Mouse (Mus musculus) embryonic facial prominence, embryonic 12.5 days (tissue): Measurements from ENCODE around the gene Pja2. TPM values are rescaled to one million over a fixed set of nuclear protein-coding genes. Genes with fewer than 3 reads are reported as not detected.
"Not testable (repeated sequence)": the region's sequence is repeated elsewhere in the genome, so short reads cannot be mapped to it uniquely, and the experiment has no call there.

Source experiments
- ATAC-seq: fragments of 200-750 bp; cut with Nextera tagmentation; 2 replicates; pipeline ENCODE4 v1.8.0; 2017; ENCODE audit not compliant: insufficient number of reproducible peaks, insufficient read depth, low FRiP score, low TSS enrichment
- H3K27ac ChIP-seq: fragments of 300-500 bp; sonication (generic); 2 replicates; pipeline ENCODE4 v1.5.1; 2016; ENCODE audit warnings: mild to moderate bottlenecking
- H3K27me3 ChIP-seq: fragments of 300-500 bp; sonication (generic); 2 replicates; pipeline ENCODE4 v1.6.1; 2016; ENCODE audit warnings: mild to moderate bottlenecking, moderate library complexity
- H3K36me3 ChIP-seq: fragments of 300-500 bp; sonication (generic); 2 replicates; pipeline ENCODE4 v1.6.1; 2016; ENCODE audit warnings: mild to moderate bottlenecking
- H3K4me1 ChIP-seq: fragments of 300-500 bp; sonication (generic); 2 replicates; pipeline ENCODE4 v1.6.1; 2016
- H3K4me2 ChIP-seq: fragments of 300-500 bp; sonication (generic); replicated peaks from 2 replicates; pipeline ENCODE4 v1.6.1; 2016; ENCODE audit warnings: mild to moderate bottlenecking, moderate library complexity
- H3K4me3 ChIP-seq: fragments of 300-500 bp; sonication (generic); 2 replicates; pipeline ENCODE4 v1.5.1; 2016; ENCODE audit warnings: mild to moderate bottlenecking
- H3K9ac ChIP-seq: fragments of 300-500 bp; sonication (generic); 2 replicates; pipeline ENCODE4 v1.6.1; 2016; ENCODE audit warnings: mild to moderate bottlenecking, moderate library complexity
- H3K9me3 ChIP-seq: fragments of 300-500 bp; sonication (generic); 2 replicates; pipeline ENCODE4 v1.6.1; 2016; ENCODE audit warnings: mild to moderate bottlenecking, moderate library complexity
- WGBS: fragments of 180-500 bp; shearing (Covaris S2); methylation state at CpG from one replicate; pipeline ENCODE4 v1.1.7; 2016; 5-methylcytosine and 5-hydroxymethylcytosine counted together
- polyA plus RNA-seq: library from polyadenylated mRNA; unstranded; fragments of >200 nt; fragmentation: Nextera tagmentation; extraction: Ambion mirVana; gene quantifications from 2 replicates; pipeline ENCODE4 v1.2.1, GENCODE M21; 2016

Gene Pja2
- polyA plus RNA-seq, 1 experiment from 2014 or later, result 72.3 TPM

DNA sequence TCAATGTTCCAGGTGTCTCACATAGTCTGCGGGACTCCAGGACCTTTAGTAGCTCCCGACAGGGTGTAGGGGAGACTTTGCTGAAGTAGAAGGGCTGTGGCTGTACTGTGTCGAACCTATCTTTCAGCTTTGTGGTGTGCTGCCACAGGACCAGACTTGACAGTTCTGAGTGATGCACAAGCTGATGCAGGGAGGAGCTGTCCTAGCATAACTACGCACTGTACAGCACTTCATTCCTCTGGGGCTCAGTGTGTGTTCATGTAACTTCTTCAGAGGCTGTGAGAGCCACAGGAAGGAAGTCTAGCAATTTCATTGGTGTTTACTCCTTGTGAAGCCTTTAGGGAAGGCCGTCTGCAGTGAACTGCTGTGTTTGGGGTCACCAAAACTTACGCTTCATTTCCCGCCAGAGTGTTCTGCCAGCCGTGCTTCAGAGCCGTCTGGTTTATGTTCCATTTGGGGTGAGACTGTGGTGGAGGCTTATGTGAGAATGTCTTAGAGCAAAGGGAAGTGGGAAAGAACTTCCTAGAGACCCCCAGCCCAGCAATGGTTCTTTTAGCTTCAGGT, 54.0 kb downstream of the Pja2 start:
- H3K4me1 ChIP-seq, result no peaks in the 10 kb centered on the region
- no peak overlapping the region for H3K4me3 ChIP-seq
- WGBS, result 64% methylated on average over 9 of the region's 9 CpGs
- no peak overlapping the region for H3K4me2 ChIP-seq
- H3K27me3 ChIP-seq, result no peaks in the 10 kb centered on the region
- no peak overlapping the region for H3K9ac ChIP-seq
- H3K36me3 ChIP-seq, result peaks cover 7% of the 10 kb centered on the region
- no peaks in the 10 kb centered on the region for H3K9me3 ChIP-seq
- ATAC-seq, result 0 out of 2 replicates have a peak, but pooled peaks have one; percentile 31
- peak overlapping the region; percentile 38; the same call in 1 of the 2 replicates for H3K27ac ChIP-seq

DNA sequence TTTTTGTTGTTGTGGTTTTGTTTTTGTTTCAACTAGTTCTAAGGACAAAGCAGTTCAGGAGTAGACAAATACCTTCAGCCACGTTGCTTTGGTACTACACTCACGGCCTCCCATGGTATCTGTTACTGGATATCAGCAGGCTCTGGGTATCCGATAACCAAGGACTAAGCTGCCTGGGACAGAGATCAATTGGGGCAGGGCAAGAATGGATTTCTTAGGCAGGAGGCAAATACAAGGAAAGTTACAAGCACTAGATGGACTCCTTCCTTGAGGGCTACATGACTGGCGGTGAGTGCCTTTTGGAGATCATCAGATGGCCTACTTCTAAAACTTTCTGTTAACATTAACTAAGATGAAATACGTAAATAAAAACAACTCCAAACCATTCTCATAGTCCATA, 55.0 kb downstream of the Pja2 start:
- 79% methylated on average over 5 of the region's 5 CpGs for WGBS
- no peak overlapping the region for H3K27ac ChIP-seq
- no peak overlapping the region for H3K9ac ChIP-seq
- H3K4me2 ChIP-seq, result no peak overlapping the region
- no peak for ATAC-seq
- H3K36me3 ChIP-seq, result peaks cover 4% of the 10 kb centered on the region
- H3K9me3 ChIP-seq, result no peaks in the 10 kb centered on the region
- no peaks in the 10 kb centered on the region for H3K27me3 ChIP-seq
- H3K4me1 ChIP-seq, result no peaks in the 10 kb centered on the region
- H3K4me3 ChIP-seq, result no peak overlapping the region

DNA sequence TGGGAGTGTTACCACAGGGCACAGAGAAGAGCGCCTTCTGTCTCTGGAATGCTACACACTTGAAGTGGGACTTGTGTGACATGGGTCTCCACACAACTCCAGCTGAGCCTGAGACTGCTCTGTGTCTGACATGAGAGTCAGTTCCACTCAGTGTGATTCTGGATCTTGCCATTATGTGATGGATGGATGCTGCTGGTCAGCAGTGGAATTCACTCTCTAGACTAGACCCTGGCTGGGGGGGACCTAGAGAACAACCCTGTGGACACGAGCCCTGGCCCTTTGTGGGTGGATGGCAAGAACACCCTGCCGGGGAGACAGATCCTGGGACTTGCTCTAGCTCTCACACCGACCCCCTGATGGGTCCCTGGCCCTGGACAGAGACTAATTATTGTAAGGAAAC, 56.5 kb downstream of the Pja2 start:
- H3K4me3 ChIP-seq, result no peak overlapping the region
- no peak overlapping the region for H3K27ac ChIP-seq
- H3K9ac ChIP-seq, result no peak overlapping the region
- no peaks in the 10 kb centered on the region for H3K4me1 ChIP-seq
- WGBS, result 87% methylated on average over 4 of the region's 4 CpGs
- ATAC-seq, result peak; percentile 13; the same call in 1 of the 2 replicates
- no peaks in the 10 kb centered on the region for H3K9me3 ChIP-seq
- no peaks in the 10 kb centered on the region; the same call in 1 of the 2 replicates for H3K36me3 ChIP-seq
- H3K4me2 ChIP-seq, result no peak overlapping the region
- no peaks in the 10 kb centered on the region for H3K27me3 ChIP-seq

DNA sequence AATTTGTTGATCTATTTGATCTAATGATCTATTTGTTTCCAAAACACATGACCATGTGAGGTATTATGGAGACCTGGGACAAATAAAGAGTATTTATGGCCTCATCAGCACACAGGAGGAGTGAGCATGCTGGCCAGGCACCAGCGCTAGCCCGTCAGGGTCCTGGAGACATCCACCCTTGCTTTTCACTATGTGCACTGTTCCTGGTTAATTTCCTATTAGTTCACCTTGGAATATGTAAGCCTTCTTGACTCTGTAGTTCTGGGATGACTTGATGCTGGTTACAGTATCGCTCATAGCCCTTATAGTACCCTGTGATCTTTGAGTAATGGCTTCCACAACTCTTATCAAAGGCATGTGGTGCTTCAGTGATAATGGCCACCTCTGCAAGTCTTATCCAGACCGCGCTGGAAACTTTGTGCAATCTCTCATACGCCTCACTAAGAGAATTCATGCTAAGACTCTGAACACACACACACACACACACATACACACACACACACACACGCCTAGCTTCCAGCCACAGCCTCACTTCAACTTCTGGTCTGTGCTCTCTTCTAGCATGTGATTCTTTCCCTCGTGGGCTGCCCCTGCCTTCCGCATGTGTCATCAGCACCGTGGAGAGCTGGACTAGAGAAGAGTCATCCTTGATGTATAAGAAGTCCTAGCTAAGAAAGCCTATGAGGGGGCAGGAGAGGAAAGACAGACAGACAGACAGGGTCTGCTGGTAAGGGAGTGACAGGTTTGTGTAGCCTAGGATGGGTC, 57.2 kb downstream of the Pja2 start:
- Histone ChIP-seq H3K27ac (no peak overlapping the region), H3K27me3 (no peaks in the 10 kb centered on the region), H3K9ac (no peak overlapping the region), H3K36me3 (no peaks in the 10 kb centered on the region), H3K4me1 (no peaks in the 10 kb centered on the region), H3K4me2 (no peak overlapping the region), H3K9me3 (no peaks in the 10 kb centered on the region), H3K4me3 (no peak overlapping the region)
- no peak for ATAC-seq
- WGBS, result 94% methylated on average over 10 of the region's 10 CpGs

DNA sequence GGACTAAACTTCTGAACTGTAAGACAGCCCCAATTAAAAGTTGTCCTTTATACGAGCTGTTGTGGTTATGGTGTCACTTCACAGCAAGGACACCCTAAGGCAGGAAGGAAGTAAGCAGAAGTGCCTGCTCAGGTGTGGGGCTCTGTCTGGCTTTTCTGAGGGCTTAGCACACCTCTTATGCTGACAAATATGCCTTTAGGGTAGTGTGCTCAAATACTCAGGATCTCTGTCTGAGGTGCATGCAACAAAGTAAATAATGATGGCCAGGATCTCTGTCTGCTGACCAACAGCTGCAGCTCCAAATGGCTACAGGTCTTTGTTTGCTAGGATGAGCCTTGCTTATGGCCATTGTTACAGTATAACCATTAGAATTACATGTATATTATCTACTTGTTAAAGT, 71.1 kb downstream of the Pja2 start:
- 76% methylated on average over 1 of the region's 1 CpGs for WGBS

DNA sequence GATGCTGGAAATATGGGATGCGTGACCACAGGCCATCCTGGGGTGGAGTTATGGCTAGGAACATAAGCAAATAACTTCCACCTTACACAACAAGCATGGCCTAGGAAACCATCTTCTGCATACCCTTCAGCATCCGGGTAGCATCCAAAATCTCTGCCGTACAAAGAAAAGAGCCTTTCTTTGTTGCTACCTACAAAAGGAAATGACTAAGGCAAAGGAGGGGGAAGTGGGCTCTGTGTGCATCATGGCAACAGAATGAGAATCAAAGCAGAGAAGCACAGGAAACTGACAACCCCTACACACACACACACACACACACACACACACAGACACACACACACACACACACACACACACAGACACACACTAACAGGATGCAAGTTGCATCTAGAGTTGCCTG, 83.5 kb downstream of the Pja2 start:
- no peaks in the 10 kb centered on the region for H3K27me3 ChIP-seq
- H3K4me1 ChIP-seq, result no peaks in the 10 kb centered on the region
- no peak for ATAC-seq
- no peak overlapping the region for H3K4me3 ChIP-seq
- no peak overlapping the region for H3K9ac ChIP-seq
- H3K9me3 ChIP-seq, result no peaks in the 10 kb centered on the region
- no peaks in the 10 kb centered on the region for H3K36me3 ChIP-seq
- WGBS, result 66% methylated on average over 3 of the region's 3 CpGs
- no peak overlapping the region for H3K27ac ChIP-seq
- no peak overlapping the region for H3K4me2 ChIP-seq

More for the DNA sequence above, 71.1 kb downstream of the Pja2 start:
- H3K27me3 ChIP-seq, result no peaks in the 10 kb centered on the region
- no peaks in the 10 kb centered on the region for H3K9me3 ChIP-seq
- no peak overlapping the region for H3K4me2 ChIP-seq
- no peak overlapping the region for H3K4me3 ChIP-seq
- no peak overlapping the region for H3K9ac ChIP-seq
- no peaks in the 10 kb centered on the region for H3K36me3 ChIP-seq
- no peak for ATAC-seq
- no peaks in the 10 kb centered on the region for H3K4me1 ChIP-seq
- no peak overlapping the region for H3K27ac ChIP-seq

DNA sequence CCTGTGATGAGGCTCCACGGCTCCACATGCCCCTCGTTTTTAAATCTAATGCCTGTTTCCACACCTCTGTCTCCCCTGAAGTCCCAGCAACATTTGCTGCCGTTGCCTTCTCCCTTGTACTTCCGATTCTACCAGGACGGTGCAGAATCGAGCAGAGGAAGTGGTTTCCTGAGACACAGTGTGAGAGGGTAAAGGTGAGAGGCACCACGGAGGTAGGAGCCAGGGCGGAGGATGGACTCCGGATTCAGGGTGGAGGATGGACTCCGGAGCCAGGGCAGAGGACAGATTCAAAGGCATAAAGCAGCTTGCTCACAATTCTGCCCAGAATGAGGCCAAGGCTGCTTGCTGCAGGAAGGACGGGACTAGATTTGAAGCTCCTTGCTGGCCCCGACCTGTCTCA, 88.8 kb downstream of the Pja2 start:
- Histone ChIP-seq H3K27me3 (no peaks in the 10 kb centered on the region), H3K4me1 (0 out of 2 replicates have a peak, but pooled peaks cover 9% of the 10 kb centered on the region), H3K4me2 (no peak overlapping the region), H3K36me3 (no peaks in the 10 kb centered on the region), H3K9me3 (no peaks in the 10 kb centered on the region), H3K9ac (no peak overlapping the region), H3K4me3 (no peak overlapping the region), H3K27ac (no peak overlapping the region)
- whole genome bisulfite sequencing, result 52% methylated on average over 12 of the region's 12 CpGs
- no peak for ATAC-seq

DNA sequence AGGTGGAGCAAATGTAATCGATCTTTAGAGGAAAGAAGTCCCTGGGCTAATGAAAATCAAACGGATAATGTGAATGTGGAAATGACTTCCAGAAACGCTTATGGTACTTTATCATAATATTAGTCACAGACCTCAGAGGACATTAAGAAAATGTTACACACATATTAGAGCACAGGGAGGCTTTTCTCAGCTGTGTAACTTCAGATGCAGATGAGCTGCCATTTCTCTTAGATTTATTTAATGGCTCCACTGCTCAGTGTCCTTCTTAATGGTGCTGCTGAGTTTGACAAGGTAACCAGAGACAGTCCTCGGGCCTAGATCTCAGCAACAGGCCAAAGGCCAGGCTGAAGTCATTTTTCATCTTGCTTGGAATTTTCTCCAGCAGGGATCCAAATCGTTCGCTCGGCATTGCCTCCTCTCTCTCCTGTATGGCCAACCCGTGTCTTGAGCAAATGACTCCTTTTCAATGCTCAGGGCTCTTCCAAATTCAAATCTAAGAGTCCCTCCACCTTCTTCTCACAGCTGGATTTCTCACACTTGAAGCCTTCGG, 89.3 kb downstream of the Pja2 start:
- no peak overlapping the region for H3K27ac ChIP-seq
- no peak for ATAC-seq

DNA sequence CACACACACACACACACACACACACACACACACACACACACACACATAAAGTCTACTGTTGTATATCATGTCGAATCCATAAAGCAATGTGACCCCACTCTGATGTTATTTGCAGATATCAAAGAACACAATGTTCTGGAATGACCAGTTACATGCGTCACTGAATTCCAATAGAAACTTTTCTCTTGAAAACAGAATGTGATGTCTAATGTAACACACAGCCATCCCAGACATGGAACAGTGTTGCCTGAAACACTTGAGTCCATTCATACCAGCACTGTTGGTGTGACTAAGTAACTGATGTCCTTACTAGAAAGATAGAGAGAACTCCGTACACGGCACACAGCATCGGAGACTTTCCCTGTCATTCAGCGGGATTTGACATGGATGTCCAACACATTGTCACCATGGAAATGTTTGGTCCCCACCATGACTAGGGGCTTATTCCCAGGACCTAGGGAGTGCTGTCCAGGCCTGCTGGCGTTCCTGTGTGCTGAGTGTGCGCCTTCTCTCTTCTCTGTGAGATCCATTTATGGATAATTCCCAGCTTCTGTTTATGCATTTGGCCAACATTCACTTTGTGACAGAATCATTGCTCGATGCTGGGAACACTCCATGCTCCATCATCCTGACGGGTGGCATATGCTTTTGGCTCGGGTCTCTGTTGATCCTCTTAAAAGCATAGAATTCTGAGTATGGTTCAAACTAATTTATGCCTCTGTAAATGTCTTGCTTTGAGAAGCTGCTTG, 90.0 kb downstream of the Pja2 start:
- Histone ChIP-seq H3K36me3 (no peaks in the 10 kb centered on the region), H3K4me3 (no peak overlapping the region), H3K9ac (no peak overlapping the region), H3K4me2 (no peak overlapping the region), H3K27ac (no peak overlapping the region), H3K9me3 (no peaks in the 10 kb centered on the region), H3K4me1 (0 out of 2 replicates have a peak, but pooled peaks cover 9% of the 10 kb centered on the region), H3K27me3 (no peaks in the 10 kb centered on the region)
- no peak for ATAC-seq
- WGBS, result 65% methylated on average over 11 of the region's 11 CpGs

More for the DNA sequence above, 89.3 kb downstream of the Pja2 start:
- no peak overlapping the region for H3K4me3 ChIP-seq
- H3K4me2 ChIP-seq, result no peak overlapping the region
- 35% methylated on average over 9 of the region's 9 CpGs for WGBS
- H3K9me3 ChIP-seq, result no peaks in the 10 kb centered on the region
- H3K4me1 ChIP-seq, result 0 out of 2 replicates have a peak, but pooled peaks cover 9% of the 10 kb centered on the region
- no peaks in the 10 kb centered on the region for H3K27me3 ChIP-seq
- no peaks in the 10 kb centered on the region for H3K36me3 ChIP-seq
- H3K9ac ChIP-seq, result no peak overlapping the region

DNA sequence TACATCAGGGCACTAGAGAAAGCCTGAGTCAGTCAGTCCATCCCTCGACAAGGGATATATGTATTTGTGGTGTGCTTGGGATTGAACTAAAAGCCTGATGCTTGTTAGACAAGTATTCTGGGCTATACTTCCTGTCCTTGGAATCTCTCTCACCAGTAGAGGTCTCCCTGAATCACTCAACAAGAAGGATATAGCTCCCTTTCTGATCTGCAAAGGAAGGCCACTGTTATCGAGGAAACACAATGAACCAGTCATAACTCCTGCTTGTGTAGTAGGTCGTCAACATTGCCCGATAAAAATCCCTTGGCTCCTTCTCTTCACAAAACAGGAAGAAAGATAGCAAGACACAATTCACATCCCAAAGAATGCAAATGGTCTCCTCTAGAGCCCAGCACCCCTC, 99.6 kb downstream of the Pja2 start:
- Histone ChIP-seq H3K4me1 (no peaks in the 10 kb centered on the region), H3K27me3 (no peaks in the 10 kb centered on the region), H3K4me3 (no peak overlapping the region), H3K9ac (no peak overlapping the region), H3K27ac (no peak overlapping the region), H3K9me3 (no peaks in the 10 kb centered on the region), H3K4me2 (no peak overlapping the region), H3K36me3 (no peaks in the 10 kb centered on the region)
- ATAC-seq, result no peak
- 69% methylated on average over 4 of the region's 4 CpGs for whole genome bisulfite sequencing

DNA sequence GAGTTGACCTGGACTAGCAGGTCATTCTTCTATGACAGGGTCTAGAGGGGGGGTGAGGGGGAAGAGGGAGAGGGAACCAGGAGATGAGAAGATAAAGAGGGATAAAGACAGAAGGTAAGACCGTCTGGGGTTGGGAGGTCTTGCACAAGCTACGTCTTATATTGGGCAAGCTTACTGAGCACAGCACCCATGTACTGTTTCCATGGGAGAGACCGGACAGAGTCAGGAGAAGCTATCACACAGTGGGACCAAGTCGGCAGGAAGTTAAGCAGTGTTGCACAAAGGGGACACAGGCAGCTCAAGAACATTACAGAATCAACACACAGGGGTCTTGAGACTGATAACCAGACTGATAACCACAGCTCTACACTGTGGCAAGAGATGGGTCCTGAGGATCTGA, 100.1 kb downstream of the Pja2 start:
- not testable (repeated sequence) for H3K9ac ChIP-seq, ATAC-seq, H3K36me3 ChIP-seq, H3K27ac ChIP-seq, H3K4me2 ChIP-seq, H3K4me1 ChIP-seq, H3K4me3 ChIP-seq, H3K27me3 ChIP-seq, H3K9me3 ChIP-seq
- 89% methylated on average over 4 of the region's 4 CpGs for WGBS
